Mouse (Mus musculus) cerebellum, adult 2 months (tissue): Measurements from ENCODE around the gene G430095P16Rik.

Experiments used
- CTCF ChIP-seq: fragments of 200-500 bp; IDR thresholded peaks from 2 replicates; pipeline ENCODE4 v1.5.1; 2011; ENCODE audit warnings: low read depth, mild to moderate bottlenecking, control low read depth, low read length, moderate library complexity, borderline replicate concordance; ENCODE audit not compliant: insufficient read depth
- POLR2A ChIP-seq: fragments of 200-500 bp; IDR thresholded peaks from 2 replicates; pipeline ENCODE4 v1.6.1; 2011; ENCODE audit warnings: low read length, control low read depth, borderline replicate concordance; ENCODE audit not compliant: insufficient read depth

GRCm38 (mm10) chr8:84733959-84734358 lies 11.2 kb downstream of the G430095P16Rik start:
- no peak for TF ChIP-seq CTCF
- TF ChIP-seq POLR2A = no peak
